Mouse (Mus musculus) inflammation-experienced regulatory T-cells, adult 16 weeks (primary cell): ENCODE data around the gene Mmp23. TPM values are rescaled to one million over a fixed set of nuclear protein-coding genes. Genes with fewer than 3 reads are reported as not detected.

Experiments used
- polyA plus RNA-seq: library from polyadenylated mRNA; unstranded; fragments of 100-300 nt; shearing (Covaris generic); gene quantifications from one replicate; pipeline ENCODE4 v1.2.1, GENCODE M21; 2017

Mmp23 gene
- 0.56 TPM for polyA plus RNA-seq

DNA sequence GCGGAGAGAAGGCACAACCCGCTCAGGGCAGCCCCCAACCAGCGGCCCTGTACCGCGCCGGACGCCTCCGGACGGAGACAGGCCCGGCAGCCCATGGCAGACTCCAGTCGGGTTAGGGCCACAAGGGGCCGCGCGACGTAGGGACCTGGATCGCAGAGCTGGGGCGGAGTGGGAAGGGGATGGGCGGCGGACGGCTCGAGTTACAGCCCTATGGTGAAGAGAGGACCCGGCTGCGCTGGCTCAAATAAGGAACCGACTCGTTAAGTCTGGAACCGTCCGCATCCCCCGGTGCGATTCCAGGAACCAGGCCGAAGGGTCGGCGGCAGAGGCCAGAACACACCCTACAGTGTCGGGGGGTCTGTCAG is at the start of gene Mmp23:
TSS of gene Mmp23 (minus strand) at position 299 of the 365 bp plus-strand sequence.

DNA sequence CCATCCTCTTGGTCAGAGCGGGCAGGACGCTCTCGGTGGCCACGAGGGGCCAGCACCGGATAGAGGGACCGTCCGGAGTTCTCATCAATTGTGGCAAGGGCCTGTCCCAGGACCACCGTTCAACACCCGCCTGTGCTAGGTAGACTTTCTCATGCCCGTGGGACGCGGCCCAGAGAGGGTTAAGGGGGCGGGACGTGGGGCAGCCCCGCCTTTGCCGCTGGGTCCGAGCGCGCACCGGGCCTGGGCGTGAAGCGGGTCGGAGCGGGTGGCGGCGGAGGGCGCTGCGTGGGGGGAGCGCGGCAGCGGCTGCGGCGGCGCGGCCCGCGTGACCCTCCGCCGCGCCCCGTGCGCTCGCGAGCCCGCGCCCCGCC is 40.9 kb upstream of the Mmp23 start, which contains the start of gene Fndc10:
TSS of gene Fndc10 (plus strand) at position 232 of the 371 bp plus-strand sequence.

DNA sequence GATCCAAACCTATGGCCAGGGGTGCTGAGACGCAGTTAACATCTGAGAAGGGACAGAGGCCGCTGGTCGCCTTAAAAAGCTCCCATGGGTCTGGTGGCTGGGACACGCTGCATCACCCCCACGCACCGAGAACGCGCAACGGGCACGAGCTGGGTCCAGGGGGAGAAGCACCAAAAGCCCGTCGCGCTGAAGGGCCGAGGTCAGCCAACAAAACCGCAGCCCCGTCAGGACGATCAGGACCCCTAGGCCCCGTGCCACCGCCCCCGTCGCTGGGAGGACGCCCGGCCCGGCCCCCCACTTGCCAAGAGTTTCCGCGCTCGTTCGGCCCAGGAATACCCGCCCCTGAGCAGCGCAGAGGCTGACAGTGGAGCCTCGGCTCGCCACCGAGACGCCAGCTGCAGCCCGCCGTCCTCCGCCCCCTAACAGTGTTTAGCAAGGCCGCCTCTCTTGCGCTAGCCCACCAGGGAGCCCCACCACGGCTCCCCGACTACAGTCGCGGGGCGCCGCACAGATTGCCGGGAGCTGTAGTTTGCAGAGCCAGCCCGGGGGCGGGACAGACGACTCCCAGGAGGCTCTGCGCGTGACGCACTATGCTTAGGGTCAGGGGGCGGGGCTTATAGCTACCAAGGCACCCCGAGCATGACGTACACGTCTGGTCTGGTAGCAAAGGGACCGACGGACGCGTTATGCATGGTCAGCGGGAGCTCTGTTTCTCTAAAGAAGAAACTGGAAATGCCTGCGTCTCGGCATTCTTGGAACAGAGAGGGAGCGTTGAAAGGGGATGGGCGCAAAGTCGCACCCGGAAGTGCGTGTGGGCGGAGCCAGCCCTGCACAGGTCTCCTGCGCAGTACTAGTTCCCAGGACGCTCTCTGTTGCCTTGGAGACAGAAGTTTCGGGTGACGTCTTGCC is 15.8 kb upstream of the Mmp23 start, which contains the start of gene Mib2:
TSS of gene Mib2 (minus strand) at position 510 of the 909 bp plus-strand sequence.

DNA sequence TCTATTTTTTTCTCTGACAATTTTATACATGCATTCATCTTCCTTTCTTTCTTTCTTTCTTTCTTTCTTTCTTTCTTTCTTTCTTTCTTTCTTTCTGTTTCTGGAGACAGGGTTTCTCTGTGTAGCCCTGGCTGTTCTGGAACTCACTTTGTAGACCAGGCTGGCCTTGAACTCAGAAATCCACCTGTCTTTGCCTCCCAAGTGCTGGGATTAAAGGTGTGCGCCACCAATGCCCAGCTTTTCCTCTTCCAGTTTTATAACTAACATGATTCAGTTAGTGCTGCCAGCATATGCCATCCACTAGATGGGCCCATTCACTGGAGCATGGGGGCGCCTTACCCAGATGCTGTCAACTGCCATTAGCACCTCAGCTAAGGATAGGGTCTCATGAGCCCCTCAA is 7.9 kb downstream of the Mmp23 start, which contains the start of gene Gm10563:
TSS of gene Gm10563 (minus strand) at position 101 of the 400 bp plus-strand sequence.

DNA sequence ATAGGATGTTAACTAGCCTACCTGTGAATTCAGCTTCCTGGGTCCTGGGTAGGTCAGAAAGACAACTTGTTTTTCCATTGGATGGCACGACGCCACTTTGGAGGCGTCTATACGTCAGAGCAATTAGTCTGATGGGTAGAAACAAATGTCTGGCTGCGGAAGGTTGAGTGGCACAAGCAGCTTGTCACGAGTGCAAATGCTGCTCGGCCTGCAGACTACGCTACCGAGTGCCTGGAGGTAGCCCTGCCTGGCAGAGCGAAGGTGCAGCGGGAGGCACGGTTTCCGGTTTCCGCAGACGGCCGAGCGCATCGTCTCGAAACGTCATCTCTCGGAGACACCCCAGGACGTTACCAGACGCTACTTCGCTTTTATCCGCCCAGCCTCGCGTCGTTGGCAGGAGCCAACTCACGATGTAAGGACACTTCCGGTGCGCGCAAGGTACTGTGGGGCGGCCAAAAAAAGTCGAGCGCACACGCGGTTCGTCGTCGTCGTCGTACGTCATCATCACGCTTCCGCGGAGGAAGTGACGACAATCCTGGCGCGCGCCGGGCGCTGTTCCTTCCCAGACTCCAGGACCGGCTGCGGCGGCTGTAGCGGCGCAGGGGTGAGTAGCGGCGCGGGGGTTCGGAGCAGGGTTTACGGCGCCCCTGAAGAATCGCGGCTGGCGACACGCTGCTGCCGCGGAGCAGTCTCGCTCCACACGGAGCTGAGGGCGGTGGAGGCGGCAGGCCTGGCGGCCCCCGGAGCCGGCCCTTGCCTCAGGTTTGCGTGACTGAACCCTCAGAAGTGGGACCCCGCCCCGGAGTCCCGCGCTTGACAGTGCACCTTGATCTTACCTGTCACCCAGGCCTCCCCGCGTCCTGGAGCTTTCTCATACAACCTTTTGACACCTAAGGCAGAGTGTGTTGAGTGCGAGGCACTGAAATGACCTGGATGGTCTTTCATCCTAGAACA is 28.6 kb downstream of the Mmp23 start, which contains the start of gene Cdk11b:
TSS of gene Cdk11b (plus strand) at position 517 of the 954 bp plus-strand sequence.

DNA sequence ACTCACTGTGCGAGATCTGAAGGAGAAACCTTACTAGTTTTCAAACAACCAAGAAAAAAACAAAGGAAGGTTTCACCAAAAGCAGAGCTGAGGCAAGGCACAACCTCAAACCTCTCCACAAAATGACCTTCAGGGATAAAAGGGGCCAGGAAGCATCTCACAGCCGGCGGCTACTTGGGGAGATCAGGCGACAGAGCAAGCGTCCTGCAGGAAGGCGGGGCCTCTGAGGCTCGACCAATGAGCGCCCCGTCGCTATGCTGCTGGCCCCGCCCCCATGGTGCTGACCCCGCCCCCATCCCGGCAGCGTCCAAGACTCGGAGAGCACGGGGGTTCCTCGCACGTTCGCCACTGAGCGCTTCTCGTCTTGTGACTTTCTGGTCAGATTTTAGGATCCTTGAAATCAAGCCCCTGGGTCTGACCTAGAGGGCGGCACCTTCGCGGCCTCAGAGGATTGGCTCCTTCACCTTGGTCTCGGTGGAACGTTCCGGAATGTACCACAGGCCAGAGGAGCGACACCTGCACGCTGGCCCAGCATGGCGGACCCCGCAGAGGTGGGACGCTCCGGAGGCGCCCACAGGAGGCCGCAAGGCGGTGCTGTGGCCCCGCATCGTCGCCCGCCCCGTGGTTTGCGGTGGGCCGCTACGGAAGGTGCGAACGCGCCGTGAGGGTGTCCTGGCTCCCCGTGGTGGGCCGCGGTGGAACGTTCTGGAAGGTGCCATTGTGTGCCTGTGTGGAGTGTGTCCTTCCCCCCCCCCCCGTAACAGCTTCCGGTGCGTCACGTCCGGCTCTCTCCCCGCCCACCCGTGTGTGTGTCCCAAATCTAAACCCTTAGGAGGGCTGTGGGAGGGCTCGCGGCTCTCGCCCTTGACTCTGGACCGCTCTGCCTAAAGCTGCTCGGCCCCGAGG is 51.8 kb downstream of the Mmp23 start, which contains the start of gene Slc35e2:
TSS of gene Slc35e2 (plus strand) at position 326 of the 906 bp plus-strand sequence.

Other genes with a start within 250 kb of the Mmp23 start
- 4.3 TPM for gene Cfap74, start 244.2 kb downstream of the Mmp23 start, polyA plus RNA-seq
- gene Tmem52, start 184.3 kb downstream of the Mmp23 start, polyA plus RNA-seq: not detected
- 20.8 TPM for gene Gnb1, start 162.0 kb downstream of the Mmp23 start, polyA plus RNA-seq
- gene Nadk, start 91.0 kb downstream of the Mmp23 start, polyA plus RNA-seq: 166 TPM
- 16.2 TPM for gene Slc35e2, start 52.0 kb downstream of the Mmp23 start, polyA plus RNA-seq
- 145 TPM for gene Cdk11b, start 28.5 kb downstream of the Mmp23 start, polyA plus RNA-seq
- gene Gm10563, start 8.0 kb downstream of the Mmp23 start, polyA plus RNA-seq: not detected
- 53.7 TPM for gene Mib2, start 15.8 kb upstream of the Mmp23 start, polyA plus RNA-seq
- gene Fndc10, start 41.0 kb upstream of the Mmp23 start, polyA plus RNA-seq: 0.62 TPM
- 157 TPM for gene Ssu72, start 51.4 kb upstream of the Mmp23 start, polyA plus RNA-seq
- gene Tmem240, start 81.4 kb upstream of the Mmp23 start, polyA plus RNA-seq: 0.09 TPM
- 50.3 TPM for gene Atad3a, start 107.7 kb upstream of the Mmp23 start, polyA plus RNA-seq
- gene Vwa1, start 121.3 kb upstream of the Mmp23 start, polyA plus RNA-seq: 0.13 TPM
- not detected for gene Tmem88b, start 132.5 kb upstream of the Mmp23 start, polyA plus RNA-seq
- not detected for gene Ankrd65, start 137.1 kb upstream of the Mmp23 start, polyA plus RNA-seq
- gene Mrpl20, start 149.5 kb upstream of the Mmp23 start, polyA plus RNA-seq: 124 TPM
- gene Ccnl2, start 159.1 kb upstream of the Mmp23 start, polyA plus RNA-seq: 217 TPM
- gene Aurkaip1, start 177.9 kb upstream of the Mmp23 start, polyA plus RNA-seq: 199 TPM
- 4.3 TPM for gene Mxra8, start 186.3 kb upstream of the Mmp23 start, polyA plus RNA-seq
- 3.5 TPM for gene Dvl1, start 194.0 kb upstream of the Mmp23 start, polyA plus RNA-seq
- 1.4 TPM for gene Tas1r3, start 210.0 kb upstream of the Mmp23 start, polyA plus RNA-seq
- 20.8 TPM for gene Cptp, start 216.1 kb upstream of the Mmp23 start, polyA plus RNA-seq
- 111 TPM for gene Ints11, start 216.2 kb upstream of the Mmp23 start, polyA plus RNA-seq
- gene Pusl1, start 238.4 kb upstream of the Mmp23 start, polyA plus RNA-seq: 29.9 TPM
- 8.2 TPM for gene Acap3, start 238.4 kb upstream of the Mmp23 start, polyA plus RNA-seq